Mouse (Mus musculus) frontal cortex, adult (tissue): Measurements from ENCODE around the gene Prss32.
"Not testable (repeated sequence)": the region's sequence is repeated elsewhere in the genome, so short reads cannot be mapped to it uniquely, and the experiment has no call there.

Experiments used
- ATAC-seq: cut with Nextera tagmentation; 2 replicates; pipeline ENCODE4 v1.9.2; 2017; ENCODE audit warnings: mild to moderate bottlenecking, moderate library complexity, mixed read lengths; ENCODE audit not compliant: low TSS enrichment

The Prss32 gene

DNA sequence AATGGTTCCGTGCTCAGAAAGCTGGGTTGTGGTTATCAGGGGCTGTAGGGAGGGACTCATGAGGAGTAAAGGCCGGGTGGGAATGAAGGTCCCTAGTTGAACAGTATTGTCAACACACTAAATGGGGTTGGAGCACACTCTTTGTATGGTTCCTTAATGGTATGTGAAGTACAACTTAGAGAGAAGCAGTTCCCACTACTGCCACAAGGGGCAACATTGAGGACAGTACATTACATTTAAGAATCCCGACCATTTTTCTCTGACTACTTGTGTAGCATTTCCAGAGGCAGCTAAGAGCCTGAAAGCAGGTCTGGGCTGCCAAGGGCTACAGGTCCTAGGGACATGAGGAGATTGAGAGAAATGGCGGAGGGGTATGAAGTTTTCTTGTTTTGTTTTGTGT, 2.5 kb upstream of the Prss32 start:
- ATAC-seq: no peak

DNA sequence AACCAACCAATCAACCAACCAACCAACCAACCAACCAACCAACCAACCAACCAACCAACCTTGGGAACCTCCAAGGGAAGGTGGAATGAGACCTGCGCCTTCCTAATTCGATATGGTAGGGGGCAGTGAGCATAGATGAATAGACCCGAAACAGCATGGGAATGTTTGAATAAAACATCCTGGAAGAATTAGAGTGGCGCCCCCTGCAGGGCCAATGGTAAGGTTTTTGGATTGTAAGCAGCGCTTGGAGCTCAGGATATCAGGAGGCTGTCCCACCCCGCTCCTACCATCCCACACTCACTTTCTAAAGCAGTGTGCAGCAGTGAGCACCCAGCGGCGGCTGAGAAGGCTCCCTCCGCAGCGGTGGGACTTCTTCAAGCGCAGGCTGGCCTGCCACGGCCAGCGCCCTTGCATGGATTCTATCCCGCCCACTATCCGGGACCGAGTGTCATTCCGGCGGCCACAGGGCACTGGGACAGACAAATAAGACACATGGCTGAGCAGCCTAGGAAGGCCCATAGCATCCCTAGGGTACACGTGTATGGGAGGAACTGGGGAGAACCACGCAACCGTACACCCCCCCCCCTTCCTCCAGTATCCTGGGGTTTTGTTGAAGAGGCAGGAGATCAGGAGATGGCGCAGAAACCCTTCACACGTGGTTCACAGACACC, 379 bp upstream of the Prss32 start:
- no peak for ATAC-seq

- no peak for ATAC-seq
These were observed 6.4 kb downstream of the Prss32 start for GRCm38 (mm10) chr17:23850028-23850427.

DNA sequence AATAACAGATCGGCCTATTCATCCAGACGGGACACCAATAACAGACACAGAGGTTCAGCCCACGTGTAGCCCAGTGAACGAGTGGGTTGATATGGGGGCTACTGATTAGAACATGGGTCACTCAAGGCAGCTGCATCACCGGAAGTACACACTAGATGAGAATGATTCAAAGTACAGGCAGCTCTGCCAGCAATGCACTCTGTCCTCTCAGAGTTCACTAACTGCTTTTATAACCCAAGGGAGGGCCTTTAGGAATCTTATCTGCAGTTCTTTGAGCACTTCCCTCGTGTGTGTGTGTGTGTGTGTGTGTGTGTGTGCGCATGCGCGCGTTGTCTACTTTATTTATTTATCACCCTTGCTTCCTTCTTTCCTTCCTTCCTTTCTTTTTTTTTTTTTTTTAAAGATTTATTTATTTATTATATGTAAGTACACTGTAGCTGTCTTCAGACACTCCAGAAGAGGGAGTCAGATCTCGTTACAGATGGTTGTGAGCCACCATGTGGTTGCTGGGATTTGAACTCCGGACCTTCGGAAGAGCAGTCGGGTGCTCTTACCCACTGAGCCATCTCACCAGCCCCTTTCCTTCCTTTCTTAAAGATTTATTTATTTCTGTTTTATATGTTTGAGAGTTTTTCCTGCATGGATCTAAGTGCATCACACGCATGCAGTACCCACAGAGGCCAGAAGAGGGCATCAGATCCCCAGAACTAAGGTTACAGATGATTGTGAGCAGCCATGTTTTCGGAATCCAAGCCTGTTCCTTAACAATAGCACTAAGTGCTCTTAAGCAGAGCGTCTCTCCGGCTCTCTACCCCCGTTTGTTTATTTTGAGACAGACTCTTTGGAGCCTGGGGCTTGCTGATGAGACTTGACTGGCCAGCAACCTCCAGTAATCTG, 7.4 kb downstream of the Prss32 start:
- ATAC-seq: no peak

GRCm38 (mm10) chr17:23853292-23853691, 9.6 kb downstream of the Prss32 start:
- no peak for ATAC-seq

- no peak for ATAC-seq
These were observed 10.6 kb downstream of the Prss32 start for GRCm38 (mm10) chr17:23854229-23854765.

DNA sequence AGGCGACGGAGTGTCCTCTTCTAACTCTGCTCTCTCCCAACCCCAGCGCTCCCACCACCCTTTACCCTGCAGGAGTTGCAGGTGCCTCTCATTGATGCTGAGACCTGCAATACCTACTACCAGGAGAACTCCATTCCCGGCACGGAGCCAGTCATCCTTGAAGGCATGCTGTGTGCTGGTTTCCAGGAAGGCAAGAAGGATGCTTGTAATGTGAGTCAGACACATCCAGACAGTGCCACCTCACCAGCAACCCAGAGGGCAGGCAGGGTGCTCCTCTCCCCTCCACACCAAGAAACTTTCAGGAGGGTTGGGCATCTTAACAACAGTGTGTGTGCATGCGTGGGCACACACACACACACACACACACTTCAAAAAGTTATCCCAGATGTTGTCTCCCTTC, 13.5 kb downstream of the Prss32 start:
- ATAC-seq: no peak

DNA sequence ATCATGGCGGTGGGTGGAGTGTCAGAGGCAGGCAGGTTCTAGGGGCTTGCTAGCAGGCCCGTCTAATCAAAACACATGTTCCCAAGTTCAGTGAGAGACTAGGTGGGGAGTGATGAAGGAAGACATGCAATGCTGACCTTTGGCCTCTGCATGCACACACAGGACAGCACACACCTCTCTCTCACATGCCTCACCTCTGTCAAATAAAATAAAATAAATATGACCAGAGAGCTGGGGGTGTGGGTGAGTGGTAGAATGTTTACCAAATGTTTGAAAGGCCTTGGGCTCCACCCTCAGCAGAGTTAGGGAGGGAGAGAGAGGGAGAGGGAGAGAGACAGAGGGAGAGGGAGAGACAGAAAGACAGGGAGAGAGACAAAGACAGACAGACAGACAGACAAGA, 14.3 kb downstream of the Prss32 start:
- no peak for ATAC-seq

DNA sequence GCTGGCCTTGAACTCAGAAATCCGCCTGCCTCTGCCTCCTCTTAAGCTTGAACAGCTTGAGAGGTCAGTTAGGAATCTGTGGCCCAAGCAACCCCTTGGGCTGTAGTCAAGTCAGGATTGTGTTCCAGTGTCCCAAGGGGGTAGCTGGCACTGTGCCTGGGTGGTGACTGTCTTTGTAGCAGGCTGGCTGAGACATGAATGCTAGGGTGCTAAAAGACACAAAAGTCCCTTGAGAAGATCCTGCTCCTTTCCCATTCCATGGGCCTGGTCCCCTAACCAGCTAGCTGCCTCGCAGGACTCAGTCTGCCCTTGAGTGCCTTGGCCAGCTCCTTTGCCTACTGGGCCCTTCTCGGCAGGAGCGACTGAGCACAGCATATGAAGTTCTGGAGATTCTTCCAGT, 19.3 kb downstream of the Prss32 start:
- ATAC-seq: no peak

GRCm38 (mm10) chr17:23867756-23868155, 24.1 kb downstream of the Prss32 start, which contains the start of gene Prss21:
TSS of gene Prss21 (plus strand) at chr17:23868056.
- no peak for ATAC-seq

- ATAC-seq: no peak
These were observed 24.9 kb downstream of the Prss32 start for GRCm38 (mm10) chr17:23868513-23868912.

DNA sequence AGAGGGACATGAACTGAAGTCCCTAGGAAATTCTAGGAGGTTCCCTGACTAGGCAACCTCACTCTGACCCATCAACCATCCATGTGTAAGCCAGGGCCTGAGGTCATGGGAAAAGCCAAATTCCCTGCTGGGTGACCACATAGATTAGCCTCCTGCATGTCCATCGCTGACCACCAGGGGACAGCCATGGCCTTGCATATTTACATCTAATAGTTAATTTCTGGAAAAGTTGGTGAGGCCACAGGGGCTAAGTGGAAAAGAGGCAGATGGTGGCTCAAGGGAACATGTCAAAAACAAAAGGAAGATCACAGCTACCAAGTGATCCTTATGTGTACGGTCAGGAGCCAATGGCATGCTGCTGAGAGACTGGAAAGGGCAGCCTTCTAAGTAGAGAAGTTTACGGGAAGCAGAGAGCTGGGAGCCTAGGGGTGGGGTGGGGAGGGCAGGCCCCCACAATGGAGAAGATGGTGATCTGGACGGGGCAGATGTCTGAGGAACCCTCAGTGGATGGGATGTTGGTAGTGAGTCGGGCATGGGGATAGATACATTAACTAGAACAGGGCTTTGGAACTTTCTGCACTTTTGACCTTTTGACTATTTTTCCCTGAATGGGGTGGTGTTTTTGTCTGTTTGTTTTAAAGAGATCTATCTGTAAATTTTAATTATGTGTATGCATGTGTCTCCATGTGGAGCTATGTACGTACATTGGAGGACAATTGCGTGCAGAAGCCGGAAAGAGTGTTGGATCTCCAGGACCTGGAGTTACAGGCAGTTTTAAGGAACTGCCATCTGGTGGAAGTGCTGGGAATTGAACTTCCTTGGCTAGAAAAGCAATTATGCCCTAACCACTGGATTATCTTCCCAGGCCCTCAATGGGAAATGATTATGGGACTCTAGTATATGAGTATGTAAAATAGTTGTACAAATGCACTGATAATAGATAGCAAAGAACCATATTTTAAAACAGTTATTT, 30.5 kb downstream of the Prss32 start:
- ATAC-seq: peak; percentile 52; the same call in 1 of the 2 replicates

- ATAC-seq: peak; percentile 57
These were observed 33.1 kb downstream of the Prss32 start for GRCm38 (mm10) chr17:23876741-23877140.

- ATAC-seq: no peak
These were observed 33.5 kb downstream of the Prss32 start for GRCm38 (mm10) chr17:23877166-23877565.

DNA sequence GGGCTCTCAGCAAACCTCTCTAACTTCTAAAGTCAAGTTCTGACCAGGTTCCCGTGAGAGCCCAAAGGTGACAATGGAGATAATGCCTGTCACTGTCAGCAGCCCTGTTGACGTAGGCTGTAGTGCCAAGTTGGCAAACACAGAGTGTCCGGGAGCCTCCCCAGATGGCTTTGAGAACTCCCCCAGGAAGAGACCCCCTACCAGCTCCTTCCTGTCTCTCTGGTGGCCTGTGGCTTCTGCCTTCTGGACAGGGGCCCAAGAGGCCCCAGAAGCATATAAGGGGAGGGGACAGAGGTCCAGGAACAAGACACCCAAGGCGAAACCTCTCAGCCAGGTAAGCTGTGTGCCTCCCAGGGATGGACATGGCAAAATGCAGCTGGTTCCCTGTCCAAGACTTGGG, 36.9 kb downstream of the Prss32 start, which contains the start of the genes Dcpp1 and Dcpp2:
Gene Dcpp1, plus strand, starts transcription at position 301 of the 400 bp plus-strand sequence.
Gene Dcpp2, plus strand, starts transcription at position 305 of the 400 bp plus-strand sequence.
- not testable (repeated sequence) for ATAC-seq
